Mouse (Mus musculus): ENCODE data around the gene Khdc1b. TPM values are rescaled to one million over a fixed set of nuclear protein-coding genes. Genes with fewer than 3 reads are reported as not detected.
A peak's percentile ranks its signal among the peaks of the same experiment; 100 is the strongest.

Khdc1b gene
- polyA plus RNA-seq, 1 experiment: not detected

- TF ChIP-seq CTCF (IDR thresholded peaks at IDR 0.05; ENCODE audit: low read depth, low read length) (no peak), POLR2A (IDR thresholded peaks at IDR 0.05; ENCODE audit: insufficient read depth, low read length) (no peak), EP300 (IDR thresholded peaks at IDR 0.05; ENCODE audit: insufficient read depth, low read depth, low read length) (no peak)
- Histone ChIP-seq H3K27ac (ENCODE audit: insufficient read depth, low read length) (no peak overlapping the region), H3K36me3 (ENCODE audit: control insufficient read depth, insufficient read depth, low read length, poor library complexity, severe bottlenecking) (no peaks in the 10 kb centered on the region), H3K4me1 (ENCODE audit: control insufficient read depth, insufficient read depth, low read length) (no peaks in the 10 kb centered on the region), H3K27me3 (ENCODE audit: control insufficient read depth, insufficient read depth, low read length, poor library complexity, severe bottlenecking) (no peaks in the 10 kb centered on the region; the same call in 1 of the 2 replicates), H3K9ac (ENCODE audit: low read depth, poor library complexity, severe bottlenecking) (no peak overlapping the region), H3K9me3 (replicated peaks; ENCODE audit: control insufficient read depth, insufficient read depth, low read length, poor library complexity, severe bottlenecking) (no peaks in the 10 kb centered on the region; the same call in 1 of the 2 replicates), H3K4me3 (ENCODE audit: low read depth, low read length) (no peak overlapping the region)
Measured at GRCm38 (mm10) chr1:21391138-21391671, 7.8 kb downstream of the Khdc1b start.

GRCm38 (mm10) chr1:21402804-21403203 is 19.4 kb downstream of the Khdc1b start:
- no peaks in the 10 kb centered on the region for H3K27me3 ChIP-seq (ENCODE audit: control insufficient read depth, insufficient read depth, low read length, poor library complexity, severe bottlenecking)
- no peaks in the 10 kb centered on the region for H3K36me3 ChIP-seq (ENCODE audit: control insufficient read depth, insufficient read depth, low read length, poor library complexity, severe bottlenecking)
- TF ChIP-seq CTCF (IDR thresholded peaks at IDR 0.05; ENCODE audit: low read depth, low read length) (no peak), EP300 (IDR thresholded peaks at IDR 0.05; ENCODE audit: insufficient read depth, low read depth, low read length) (no peak), POLR2A (IDR thresholded peaks at IDR 0.05; ENCODE audit: insufficient read depth, low read length) (no peak)

GRCm38 (mm10) chr1:21407266-21407665 is 23.9 kb downstream of the Khdc1b start:
- Histone ChIP-seq H3K9ac (ENCODE audit: low read depth, poor library complexity, severe bottlenecking) (no peak overlapping the region), H3K27me3 (ENCODE audit: control insufficient read depth, insufficient read depth, low read length, poor library complexity, severe bottlenecking) (no peaks in the 10 kb centered on the region), H3K9me3 (replicated peaks; ENCODE audit: control insufficient read depth, insufficient read depth, low read length, poor library complexity, severe bottlenecking) (no peaks in the 10 kb centered on the region), H3K27ac (ENCODE audit: insufficient read depth, low read length) (no peak overlapping the region), H3K36me3 (ENCODE audit: control insufficient read depth, insufficient read depth, low read length, poor library complexity, severe bottlenecking) (no peaks in the 10 kb centered on the region), H3K4me1 (ENCODE audit: control insufficient read depth, insufficient read depth, low read length) (no peaks in the 10 kb centered on the region), H3K4me3 (ENCODE audit: low read depth, low read length) (no peak overlapping the region)
- TF ChIP-seq CTCF (IDR thresholded peaks at IDR 0.05; ENCODE audit: low read depth, low read length) (no peak), POLR2A (IDR thresholded peaks at IDR 0.05; ENCODE audit: insufficient read depth, low read length) (no peak), EP300 (IDR thresholded peaks at IDR 0.05; ENCODE audit: insufficient read depth, low read depth, low read length) (no peak)

More at GRCm38 (mm10) chr1:21402804-21403203, 19.4 kb downstream of the Khdc1b start:
- Histone ChIP-seq H3K4me1 (ENCODE audit: control insufficient read depth, insufficient read depth, low read length) (no peaks in the 10 kb centered on the region), H3K9me3 (replicated peaks; ENCODE audit: control insufficient read depth, insufficient read depth, low read length, poor library complexity, severe bottlenecking) (no peaks in the 10 kb centered on the region), H3K27ac (ENCODE audit: insufficient read depth, low read length) (no peak overlapping the region), H3K9ac (ENCODE audit: low read depth, poor library complexity, severe bottlenecking) (no peak overlapping the region), H3K4me3 (ENCODE audit: low read depth, low read length) (no peak overlapping the region)

GRCm38 (mm10) chr1:21411331-21412196 is 28.2 kb downstream of the Khdc1b start:
- Histone ChIP-seq H3K4me1 (ENCODE audit: control insufficient read depth, insufficient read depth, low read length) (no peaks in the 10 kb centered on the region), H3K27ac (ENCODE audit: insufficient read depth, low read length) (no peak overlapping the region), H3K9me3 (replicated peaks; ENCODE audit: control insufficient read depth, insufficient read depth, low read length, poor library complexity, severe bottlenecking) (no peaks in the 10 kb centered on the region), H3K4me3 (ENCODE audit: low read depth, low read length) (no peak overlapping the region), H3K9ac (ENCODE audit: low read depth, poor library complexity, severe bottlenecking) (no peak overlapping the region), H3K27me3 (ENCODE audit: control insufficient read depth, insufficient read depth, low read length, poor library complexity, severe bottlenecking) (no peaks in the 10 kb centered on the region), H3K36me3 (ENCODE audit: control insufficient read depth, insufficient read depth, low read length, poor library complexity, severe bottlenecking) (no peaks in the 10 kb centered on the region)
- TF ChIP-seq CTCF (IDR thresholded peaks at IDR 0.05; ENCODE audit: low read depth, low read length): peak; percentile 9
- no peak for TF ChIP-seq EP300 (IDR thresholded peaks at IDR 0.05; ENCODE audit: insufficient read depth, low read depth, low read length)

- no peak overlapping the region for H3K27ac ChIP-seq (ENCODE audit: insufficient read depth, low read length)
- H3K4me3 ChIP-seq (ENCODE audit: low read depth, low read length): no peak overlapping the region
- TF ChIP-seq CTCF (IDR thresholded peaks at IDR 0.05; ENCODE audit: low read depth, low read length) (no peak), EP300 (IDR thresholded peaks at IDR 0.05; ENCODE audit: insufficient read depth, low read depth, low read length) (no peak), POLR2A (IDR thresholded peaks at IDR 0.05; ENCODE audit: insufficient read depth, low read length) (no peak)
- no peaks in the 10 kb centered on the region for H3K9me3 ChIP-seq (replicated peaks; ENCODE audit: control insufficient read depth, insufficient read depth, low read length, poor library complexity, severe bottlenecking)
- H3K4me1 ChIP-seq (ENCODE audit: control insufficient read depth, insufficient read depth, low read length): no peaks in the 10 kb centered on the region
- H3K9ac ChIP-seq (ENCODE audit: low read depth, poor library complexity, severe bottlenecking): no peak overlapping the region
- H3K27me3 ChIP-seq (ENCODE audit: control insufficient read depth, insufficient read depth, low read length, poor library complexity, severe bottlenecking): no peaks in the 10 kb centered on the region
- H3K36me3 ChIP-seq (ENCODE audit: control insufficient read depth, insufficient read depth, low read length, poor library complexity, severe bottlenecking): no peaks in the 10 kb centered on the region
Measured at GRCm38 (mm10) chr1:21412197-21412555, 28.8 kb downstream of the Khdc1b start.

- no peaks in the 10 kb centered on the region for H3K27me3 ChIP-seq (ENCODE audit: control insufficient read depth, insufficient read depth, low read length, poor library complexity, severe bottlenecking)
- no peak overlapping the region for H3K27ac ChIP-seq (ENCODE audit: insufficient read depth, low read length)
- no peaks in the 10 kb centered on the region for H3K4me1 ChIP-seq (ENCODE audit: control insufficient read depth, insufficient read depth, low read length)
- H3K9me3 ChIP-seq (replicated peaks; ENCODE audit: control insufficient read depth, insufficient read depth, low read length, poor library complexity, severe bottlenecking): no peaks in the 10 kb centered on the region
- H3K4me3 ChIP-seq (ENCODE audit: low read depth, low read length): no peak overlapping the region
- H3K9ac ChIP-seq (ENCODE audit: low read depth, poor library complexity, severe bottlenecking): no peak overlapping the region
- TF ChIP-seq EP300 (IDR thresholded peaks at IDR 0.05; ENCODE audit: insufficient read depth, low read depth, low read length): no peak
- no peak for TF ChIP-seq POLR2A (IDR thresholded peaks at IDR 0.05; ENCODE audit: insufficient read depth, low read length)
- TF ChIP-seq CTCF (IDR thresholded peaks at IDR 0.05; ENCODE audit: low read depth, low read length): no peak
- H3K36me3 ChIP-seq (ENCODE audit: control insufficient read depth, insufficient read depth, low read length, poor library complexity, severe bottlenecking): no peaks in the 10 kb centered on the region
Measured at GRCm38 (mm10) chr1:21419370-21419769, 36.0 kb downstream of the Khdc1b start.
